Mouse (Mus musculus): ENCODE measurements at regions not wholly inside any gene's neighbourhood (a gene's known extent, or its start where the extent isn't known, plus 50 kb on each side); places are given as distances from the start of the nearest gene placed in this dataset.

- H3K9me3 ChIP-seq: no peaks in the 10 kb centered on the region
- H3K36me3 ChIP-seq: no peaks in the 10 kb centered on the region
- no peak overlapping the region for H3K9ac ChIP-seq
- no peaks in the 10 kb centered on the region for H3K4me1 ChIP-seq (replicated peaks)
- no peak overlapping the region for H3K27ac ChIP-seq
- no peak overlapping the region for H3K4me2 ChIP-seq
- H3K4me3 ChIP-seq: no peak overlapping the region
- 85% methylated on average over 8 of the region's 8 CpGs for WGBS
- ATAC-seq (ENCODE audit: low FRiP score): no peak
- no peaks in the 10 kb centered on the region for H3K27me3 ChIP-seq
Measured at GRCm38 (mm10) chr3:130796531-130796930, 66.3 kb upstream of the Rpl34 start.

GRCm38 (mm10) chr3:130795396-130795795 lies 65.2 kb upstream of the Rpl34 start:
- WGBS: 86% methylated on average over 4 of the region's 4 CpGs
- H3K27me3 ChIP-seq: no peaks in the 10 kb centered on the region
- H3K4me1 ChIP-seq (replicated peaks): no peaks in the 10 kb centered on the region
- H3K9me3 ChIP-seq: no peaks in the 10 kb centered on the region
- no peak overlapping the region for H3K9ac ChIP-seq
- no peaks in the 10 kb centered on the region for H3K36me3 ChIP-seq
- ATAC-seq (ENCODE audit: low FRiP score): no peak
- no peak overlapping the region for H3K4me2 ChIP-seq
- no peak overlapping the region for H3K27ac ChIP-seq
- no peak overlapping the region for H3K4me3 ChIP-seq

GRCm38 (mm10) chr3:130794142-130794925 lies 64.1 kb upstream of the Rpl34 start:
- Histone ChIP-seq H3K9me3 (no peaks in the 10 kb centered on the region), H3K27me3 (no peaks in the 10 kb centered on the region), H3K9ac (no peak overlapping the region), H3K4me3 (no peak overlapping the region), H3K4me2 (no peak overlapping the region), H3K4me1 (replicated peaks) (no peaks in the 10 kb centered on the region), H3K36me3 (no peaks in the 10 kb centered on the region), H3K27ac (no peak overlapping the region)
- no peak for ATAC-seq (ENCODE audit: low FRiP score)
- 31% methylated on average over 13 of the region's 13 CpGs for WGBS

- no peaks in the 10 kb centered on the region for H3K4me1 ChIP-seq (replicated peaks)
- no peak overlapping the region for H3K4me2 ChIP-seq
- no peaks in the 10 kb centered on the region for H3K9me3 ChIP-seq
- 85% methylated on average over 10 of the region's 11 CpGs for WGBS
- no peak for ATAC-seq (ENCODE audit: low FRiP score)
- no peak overlapping the region for H3K27ac ChIP-seq
- H3K36me3 ChIP-seq: no peaks in the 10 kb centered on the region
- no peak overlapping the region for H3K4me3 ChIP-seq
- H3K27me3 ChIP-seq: no peaks in the 10 kb centered on the region
- H3K9ac ChIP-seq: no peak overlapping the region
Measured at GRCm38 (mm10) chr3:130780706-130781240, 50.6 kb upstream of the Rpl34 start.
